ENCODE assay signal across 28 mouse cellular contexts in the genomic region with DNA sequence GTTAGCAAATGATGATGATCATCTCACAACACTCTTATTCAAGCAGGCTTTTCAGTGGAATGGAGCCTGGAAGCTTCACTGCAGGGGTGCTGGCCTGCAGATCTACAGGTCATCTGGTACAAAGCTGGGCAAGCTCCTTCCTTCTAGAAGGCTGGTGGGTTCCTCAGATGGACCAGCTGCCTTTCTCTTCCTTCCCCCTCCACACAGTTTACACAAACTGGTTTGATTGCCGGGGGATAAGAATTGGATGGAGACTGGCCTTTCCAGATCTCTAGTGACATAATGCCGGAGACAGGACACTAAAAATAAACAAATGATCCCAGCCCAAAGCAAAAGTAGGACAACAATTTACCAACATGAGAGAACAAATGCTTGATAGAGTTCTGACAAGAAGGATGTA.
DNase-seq lines count a peak whose midpoint lies in the region.
"Had no signal": no experiment of that assay in that cellular context is flagged by ENCODE, and none has a peak within 500 bp of the region (broad histone marks: within the 10 kb centered on the region; RNA-seq: fewer than 3 reads in every experiment).

No protein-coding gene starts in this region.

- no peaks in the 10 kb centered on the region for H3K4me1 ChIP-seq in limb, embryonic 10.5 days
- H3K4me1 ChIP-seq: embryonic facial prominence, embryonic 12.5 days; forebrain, embryonic 10.5 days; forebrain, embryonic 15.5 days; heart, embryonic 10.5 days; heart, embryonic 15.5 days; limb, embryonic 12.5 days; liver, embryonic 15.5 days; lung, embryonic 15.5 days; midbrain, embryonic 10.5 days; stomach, embryonic 15.5 days had no signal

- DNase-seq in cerebellum, adult 11-12 months, result peak; percentile 76
- peak; percentile 57 for DNase-seq in cerebellum, adult 8-10 months
- DNase-seq in cerebellum, postnatal 25 days, result peak; percentile 58 to 74
- peak; percentile 60 for DNase-seq in lung, postnatal 36 days
- no peak for DNase-seq in adrenal gland, postnatal 14 days
- DNase-seq in limb, embryonic 10.5 days (ENCODE audit: low spot score), result no peak
- no peak for DNase-seq in testis, postnatal 14 days (ENCODE audit: low spot score)
- DNase-seq: adrenal gland, postnatal 36 days; B cell, adult 2 months; embryo, embryonic 11 days; gastrocnemius, postnatal 25 days; heart, adult 11 months; kidney, adult 8-10 months; kidney, postnatal 14 days; layer of hippocampus, adult 9-11 months; thymus, postnatal 14 days had no signal

- H3K27me3 ChIP-seq in limb, embryonic 10.5 days (ENCODE audit: low read depth, poor library complexity, severe bottlenecking), result no peaks in the 10 kb centered on the region
- H3K27me3 ChIP-seq: embryonic facial prominence, embryonic 12.5 days; forebrain, embryonic 15.5 days; heart, embryonic 15.5 days; limb, embryonic 12.5 days; liver, embryonic 15.5 days; lung, embryonic 15.5 days; stomach, embryonic 15.5 days had no signal

- H3K27ac ChIP-seq in limb, embryonic 10.5 days, result no peak overlapping the region
- H3K27ac ChIP-seq: embryonic facial prominence, embryonic 12.5 days; forebrain, embryonic 10.5 days; forebrain, embryonic 15.5 days; heart, embryonic 10.5 days; heart, embryonic 15.5 days; hindbrain, postnatal 0 days; limb, embryonic 12.5 days; liver, embryonic 15.5 days; lung, embryonic 15.5 days; midbrain, embryonic 10.5 days; stomach, embryonic 15.5 days had no signal

- no peaks in the 10 kb centered on the region for H3K9me3 ChIP-seq in limb, embryonic 10.5 days (replicated peaks)
- H3K9me3 ChIP-seq: embryonic facial prominence, embryonic 12.5 days; forebrain, embryonic 10.5 days; forebrain, embryonic 15.5 days; heart, embryonic 10.5 days; heart, embryonic 15.5 days; limb, embryonic 12.5 days; liver, embryonic 15.5 days; lung, embryonic 15.5 days; midbrain, embryonic 10.5 days; stomach, embryonic 15.5 days had no signal

- H3K4me3 ChIP-seq in limb, embryonic 10.5 days, result no peak overlapping the region
- H3K4me3 ChIP-seq: embryonic facial prominence, embryonic 12.5 days; forebrain, embryonic 10.5 days; forebrain, embryonic 15.5 days; heart, embryonic 10.5 days; heart, embryonic 15.5 days; limb, embryonic 12.5 days; liver, embryonic 15.5 days; lung, embryonic 15.5 days; midbrain, embryonic 10.5 days; myocyte; stomach, embryonic 15.5 days had no signal

- no peaks in the 10 kb centered on the region for H3K36me3 ChIP-seq in limb, embryonic 10.5 days
- H3K36me3 ChIP-seq: embryonic facial prominence, embryonic 12.5 days; forebrain, embryonic 10.5 days; forebrain, embryonic 15.5 days; heart, embryonic 10.5 days; heart, embryonic 15.5 days; limb, embryonic 12.5 days; liver, embryonic 15.5 days; lung, embryonic 15.5 days; midbrain, embryonic 10.5 days; stomach, embryonic 15.5 days had no signal

- 70% methylated on average over 2 of the region's 2 CpGs for whole genome bisulfite sequencing in limb, embryonic 10.5 days

Comparison
In these comparisons a context has a peak if more than half of its experiments do, and no peak if none do; other contexts are left out.
1. DNase-seq: peak in cerebellum, adult 11-12 months (single experiment), cerebellum, adult 8-10 months (single experiment), cerebellum, postnatal 25 days (2 of 2) and lung, postnatal 36 days (single experiment); none in adrenal gland, postnatal 14 days (single experiment), limb, embryonic 10.5 days (single experiment) and testis, postnatal 14 days (single experiment).